Mouse (Mus musculus) adrenal gland, postnatal 36 days (tissue): ENCODE data around the gene Cubn. TPM values are rescaled to one million over a fixed set of nuclear protein-coding genes. Genes with fewer than 3 reads are reported as not detected.

Experiments used
- DNase-seq, 2 experiments: peaks; one replicate each; pipeline ENCODE4 v3.0.0; 2021; ENCODE audit warnings: mixed read lengths in 1 of 2
- long read RNA-seq, 2 experiments: library from polyadenylated mRNA; stranded (forward); transcript quantifications; one replicate each; pipeline ENCODE4 v2.0.0; 2021; ENCODE audit warnings: borderline sequencing depth in 2 of 2
- total RNA-seq, 2 experiments: library from RNA; stranded (reverse); gene quantifications; 2 replicates each; pipeline ENCODE4 v1.2.3; 2021

The Cubn gene
- total RNA-seq = under 1 TPM; 0.26 to 0.33 TPM
- long read RNA-seq, experiment 1 = 0 reads
- long read RNA-seq, experiment 2 = 0 reads

- no peak for DNase-seq
Measured at GRCm38 (mm10) chr2:13491734-13492133, at the start of gene Cubn. Gene Cubn, minus strand, starts transcription at chr2:13491813.

GRCm38 (mm10) chr2:13539860-13540259 lies 48.2 kb upstream of the Cubn start:
- DNase-seq = no peak

DNA sequence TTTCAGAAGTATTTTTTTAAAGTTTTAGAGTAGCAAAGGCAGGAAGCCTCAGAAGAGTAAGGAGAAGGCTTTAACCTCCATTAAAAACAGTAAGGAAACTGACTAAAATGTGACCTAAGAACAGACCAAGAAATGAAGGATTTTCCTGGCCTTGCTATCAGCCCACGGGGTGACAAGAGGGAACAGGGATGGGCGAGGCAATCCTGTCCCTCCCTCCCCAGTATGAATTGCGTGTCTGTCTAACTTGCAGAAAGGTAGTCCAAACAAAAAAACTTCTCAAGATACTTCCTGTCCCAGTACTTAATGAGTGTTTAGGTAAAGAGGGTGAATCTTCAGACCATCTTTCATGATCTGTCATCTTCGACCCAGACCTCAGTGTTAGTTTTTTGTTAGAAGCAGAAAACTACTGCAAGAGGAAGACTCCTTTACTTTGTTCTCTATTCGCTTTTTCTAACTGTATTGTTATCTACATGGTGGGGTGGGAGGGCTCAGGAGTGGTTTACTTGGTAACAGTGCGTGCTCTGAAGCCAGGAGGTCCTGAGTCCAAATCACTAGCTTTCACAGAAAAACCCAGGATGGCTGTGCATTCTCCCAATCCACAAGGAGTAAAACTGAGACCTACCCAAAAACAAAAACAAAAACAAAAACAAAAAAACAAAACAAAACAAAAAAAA lies 47.2 kb upstream of the Cubn start:
- DNase-seq = no peak

DNA sequence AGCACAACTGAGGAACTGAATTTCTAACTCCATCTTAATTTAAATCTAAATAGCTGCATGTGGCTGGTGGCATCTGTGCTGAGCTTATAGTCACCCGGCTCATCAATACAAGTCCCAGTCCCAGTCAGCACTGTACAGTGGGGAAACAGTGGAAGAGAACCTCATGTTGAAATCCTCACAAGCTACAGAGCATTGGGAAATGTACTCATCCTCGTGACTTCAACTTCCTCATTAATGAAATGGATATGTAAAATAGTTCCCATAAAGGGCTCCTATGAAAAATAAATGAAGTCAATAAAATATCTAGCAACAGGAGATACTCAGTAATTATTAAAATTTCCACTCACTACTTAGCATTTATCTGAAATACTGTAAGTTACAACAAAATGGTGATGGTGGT lies 46.6 kb upstream of the Cubn start:
- no peak for DNase-seq

DNA sequence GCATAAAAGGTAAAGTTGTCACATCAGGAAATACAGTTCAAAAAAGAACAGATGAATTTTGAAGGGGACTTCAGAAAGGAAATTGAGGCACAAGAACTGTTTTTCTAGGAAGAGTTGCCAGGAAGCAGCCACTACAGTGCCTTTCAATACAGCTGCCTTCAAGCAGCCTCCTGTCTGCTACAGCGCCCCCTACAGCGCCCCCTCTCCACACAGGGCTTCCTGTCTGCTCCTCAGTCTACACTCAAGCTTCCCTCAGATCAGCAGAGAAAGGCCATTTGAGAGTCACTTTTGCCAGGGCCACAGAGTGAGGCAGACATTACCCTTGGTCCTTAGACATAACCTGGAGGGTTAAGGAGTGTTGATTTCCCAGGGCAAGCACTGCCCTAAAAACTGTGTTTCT lies 46.1 kb upstream of the Cubn start:
- peak; percentile 6 to 24 for DNase-seq

DNA sequence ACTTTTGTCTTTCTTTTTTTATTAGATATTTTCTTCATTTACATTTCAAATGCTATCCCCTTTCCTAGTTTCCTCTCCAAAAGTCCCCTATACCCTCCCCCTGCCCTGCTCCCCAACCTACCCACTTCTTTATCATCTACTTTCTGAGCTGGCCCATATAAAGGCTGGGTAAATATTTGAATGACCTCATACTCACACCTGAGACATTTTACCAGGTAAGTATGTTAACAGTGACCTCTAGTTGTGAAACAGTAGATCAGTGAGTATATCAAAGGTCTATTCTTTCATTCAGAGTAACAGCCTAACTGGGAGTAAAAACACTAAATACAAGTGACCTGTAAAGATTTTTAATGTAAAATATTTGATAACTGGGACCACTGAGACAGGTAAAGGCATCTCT lies 45.1 kb upstream of the Cubn start:
- no peak for DNase-seq

GRCm38 (mm10) chr2:13530639-13531038 lies 39.0 kb upstream of the Cubn start:
- no peak for DNase-seq

- DNase-seq = no peak
Measured at GRCm38 (mm10) chr2:13529253-13529933, 37.8 kb upstream of the Cubn start.

- DNase-seq = peak; percentile 76 to 77
Measured at GRCm38 (mm10) chr2:13527531-13527930, 35.9 kb upstream of the Cubn start.

GRCm38 (mm10) chr2:13527125-13527524 lies 35.5 kb upstream of the Cubn start:
- no peak for DNase-seq

GRCm38 (mm10) chr2:13526205-13526604 lies 34.6 kb upstream of the Cubn start:
- no peak for DNase-seq

- DNase-seq = no peak
Measured at GRCm38 (mm10) chr2:13523540-13524456, 32.2 kb upstream of the Cubn start.

GRCm38 (mm10) chr2:13522106-13522505 lies 30.5 kb upstream of the Cubn start:
- no peak for DNase-seq

DNA sequence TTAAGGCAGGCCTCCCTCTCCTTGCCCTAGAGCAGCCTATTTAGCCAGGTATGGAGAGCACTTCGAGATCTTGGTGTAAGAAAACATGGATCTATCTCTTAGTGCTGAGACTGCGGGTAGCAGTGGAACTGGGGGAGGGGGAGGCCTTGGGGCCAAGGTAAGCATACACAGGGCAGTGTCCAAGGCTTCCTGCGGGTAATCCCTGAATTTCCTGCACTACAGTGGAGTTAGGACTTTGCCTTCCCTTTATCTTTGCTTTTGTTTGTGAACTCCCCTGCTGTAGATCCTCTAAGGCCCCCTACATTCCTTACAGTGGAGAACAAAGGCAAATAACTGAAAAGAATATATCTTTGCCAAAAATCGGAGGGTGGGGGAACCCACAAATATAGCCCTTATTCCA lies 23.3 kb upstream of the Cubn start:
- no peak for DNase-seq

DNA sequence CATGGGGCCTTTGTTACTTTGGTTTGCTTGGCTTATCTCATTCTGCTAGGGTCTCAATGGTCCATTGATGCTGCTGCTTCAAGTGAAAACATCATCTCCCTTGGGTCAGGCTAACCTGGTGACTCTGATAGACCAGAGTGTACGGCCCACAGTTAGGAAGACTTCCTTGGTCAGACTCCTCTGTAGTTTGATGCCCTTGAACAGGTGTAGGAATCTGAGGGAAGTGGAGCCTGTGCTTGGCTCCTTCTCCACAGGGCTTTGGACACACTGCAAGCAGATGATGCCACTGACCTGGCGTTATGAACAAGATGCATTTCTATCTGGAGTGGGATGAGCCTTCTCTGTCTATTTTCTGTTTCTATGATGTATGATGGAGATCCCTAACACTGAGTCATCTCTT lies 11.1 kb upstream of the Cubn start:
- DNase-seq = no peak

DNA sequence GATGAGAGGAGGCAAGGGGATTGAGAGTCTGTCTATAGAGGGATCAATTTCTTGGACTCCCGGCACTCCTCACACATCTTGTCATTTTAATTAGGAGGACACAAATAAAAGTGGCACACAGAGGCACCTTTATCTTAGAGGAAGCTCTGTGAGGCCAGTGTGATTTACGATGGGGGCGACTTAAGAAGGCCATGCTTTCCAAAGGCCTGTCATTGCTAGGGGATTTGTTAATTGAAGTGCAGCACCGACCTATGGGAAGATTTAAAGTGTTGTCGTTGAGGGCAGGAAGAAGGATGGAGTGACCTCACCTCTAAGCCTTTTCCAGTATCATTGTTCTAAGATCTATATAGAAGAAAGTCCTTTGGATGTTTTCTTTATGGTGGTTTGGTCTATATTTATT lies 9.9 kb upstream of the Cubn start:
- DNase-seq = no peak

DNA sequence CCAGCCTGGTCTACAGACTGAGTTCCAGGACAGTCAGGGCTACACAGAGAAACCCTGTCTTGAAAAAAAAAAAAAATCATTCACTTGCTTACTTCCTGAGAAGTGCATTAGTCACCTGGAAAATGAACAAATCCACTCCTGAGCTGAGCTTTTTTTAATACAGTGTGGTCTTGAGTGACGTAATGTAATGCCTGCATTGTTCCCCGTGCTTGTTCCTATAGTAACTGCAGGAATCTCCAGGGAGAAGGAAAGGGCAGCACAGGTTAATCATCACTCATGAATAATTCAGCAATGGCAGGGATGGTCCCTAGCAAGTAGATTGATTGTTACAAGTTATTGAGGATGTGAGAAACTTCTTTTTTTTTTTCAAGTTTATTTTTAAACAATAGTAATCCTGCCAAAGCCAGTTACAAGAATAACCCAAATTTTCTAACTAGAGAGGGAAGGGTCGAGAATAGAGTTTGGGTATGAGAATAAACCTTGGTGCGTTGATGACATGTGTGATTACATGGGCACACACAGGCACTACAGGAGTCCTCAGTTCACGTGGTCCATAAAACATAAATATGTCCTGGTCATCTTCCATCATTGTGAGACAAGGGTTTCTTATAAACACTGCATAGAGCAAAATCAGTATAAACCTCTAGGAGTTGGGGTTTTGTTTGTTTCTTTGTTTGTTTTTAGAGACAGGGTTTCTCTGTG lies 8.8 kb upstream of the Cubn start:
- DNase-seq = no peak

- no peak for DNase-seq
Measured at GRCm38 (mm10) chr2:13499196-13499595, 7.6 kb upstream of the Cubn start.

DNA sequence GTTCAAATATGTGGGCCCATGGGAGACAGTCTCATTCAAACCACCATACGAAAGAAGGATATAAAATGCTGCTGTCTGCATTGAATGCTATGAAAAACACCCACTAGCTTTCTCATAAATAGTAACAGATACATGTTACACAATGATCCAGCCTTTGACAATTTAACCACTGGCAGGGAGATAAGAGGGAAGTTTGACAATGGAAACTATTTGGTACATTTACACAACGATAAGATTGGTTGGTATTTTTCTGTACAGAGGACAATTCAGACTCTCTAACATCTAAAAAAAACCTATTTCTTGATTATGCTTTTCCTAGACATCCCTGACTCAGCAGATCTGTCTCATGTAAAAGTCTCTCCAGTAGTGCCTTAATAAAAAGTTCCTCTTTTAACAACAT lies 4.5 kb upstream of the Cubn start:
- no peak for DNase-seq

- DNase-seq = no peak
Measured at GRCm38 (mm10) chr2:13492927-13493326, 1.3 kb upstream of the Cubn start.

- DNase-seq = no peak
Measured at GRCm38 (mm10) chr2:13490480-13490879, 1.1 kb downstream of the Cubn start.

GRCm38 (mm10) chr2:13486470-13486869 lies 5.1 kb downstream of the Cubn start:
- DNase-seq = no peak
